Mouse (Mus musculus) G1E-ER4 (cell line): Measurements from ENCODE around the gene Gm20388. TPM values are rescaled to one million over a fixed set of nuclear protein-coding genes. Genes with fewer than 3 reads are reported as not detected.

ENCODE experiments used
- GATA1 ChIP-seq: IDR thresholded peaks from one replicate; pipeline ENCODE4 v1.8.0; 2012; ENCODE audit warnings: low read length, inconsistent platforms
- polyA plus RNA-seq: library from polyadenylated mRNA; stranded (reverse); fragments of >175 nt; gene quantifications from 2 replicates; pipeline ENCODE4 v1.2.3, GENCODE M21; 2012

Gene Gm20388
- polyA plus RNA-seq, 1 experiment: not detected

DNA sequence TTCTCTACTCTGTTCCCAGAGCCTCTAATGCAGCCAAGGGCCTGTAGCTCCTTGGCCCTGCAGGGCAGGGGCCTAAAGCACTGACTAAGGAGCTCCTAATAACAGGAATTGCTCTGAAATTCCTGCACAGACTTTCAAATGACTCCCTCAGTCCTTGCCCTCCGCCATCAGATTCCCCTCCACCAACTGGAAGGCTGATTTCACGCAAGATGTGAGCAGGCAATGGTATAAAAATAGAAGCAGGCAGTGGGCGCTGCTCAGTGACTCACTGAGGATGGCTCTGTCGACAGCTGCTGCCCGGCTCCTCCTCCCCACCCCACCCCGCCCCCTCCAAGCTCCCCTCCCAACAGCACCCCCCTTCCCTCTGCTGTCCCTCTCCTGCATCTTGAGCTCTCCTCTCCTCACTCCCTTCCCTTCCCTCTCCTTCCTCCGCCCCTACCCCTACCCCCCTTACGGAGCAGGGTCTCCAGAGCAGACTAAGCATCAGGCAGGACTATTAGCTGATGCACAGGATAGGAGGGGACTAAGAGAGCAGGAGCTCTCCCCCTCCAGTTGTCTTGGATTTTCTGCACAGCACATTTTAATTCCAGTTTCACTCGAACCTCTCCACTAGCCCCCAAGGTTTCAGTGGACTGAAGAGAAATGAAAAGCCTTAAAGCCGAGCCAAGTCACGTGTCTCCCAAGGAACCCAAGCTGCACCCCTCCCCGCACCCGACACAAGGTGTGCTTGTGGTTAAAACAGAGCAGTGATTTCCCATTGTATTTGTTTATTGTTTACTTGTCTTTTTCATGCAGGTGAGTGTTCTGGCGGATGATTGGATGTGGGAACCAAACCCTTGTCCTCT lies 3974.3 kb downstream of the Gm20388 start:
- no peak for TF ChIP-seq GATA1

DNA sequence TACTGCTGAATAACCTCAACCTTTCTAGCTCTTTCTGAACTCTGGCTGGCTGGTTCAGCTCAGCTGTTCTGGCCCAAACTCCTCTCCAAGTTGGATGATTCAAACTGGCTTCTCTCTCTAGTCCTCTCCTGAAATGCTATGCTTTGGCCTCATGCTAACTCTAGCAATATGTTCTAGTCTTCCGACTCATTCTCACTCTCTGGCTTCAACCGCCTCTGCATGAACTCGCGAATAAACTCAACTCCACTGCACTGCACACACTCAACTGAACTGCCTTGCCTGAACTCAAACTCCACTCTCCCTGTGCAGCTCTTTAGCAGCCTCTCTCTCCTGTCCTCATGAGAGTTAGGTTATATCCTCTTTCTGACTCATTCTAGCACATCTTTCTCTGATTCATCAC lies 3976.5 kb downstream of the Gm20388 start:
- no peak for TF ChIP-seq GATA1

GRCm38 (mm10) chr8:123887956-123888355 lies 3977.3 kb downstream of the Gm20388 start:
- no peak for TF ChIP-seq GATA1

DNA sequence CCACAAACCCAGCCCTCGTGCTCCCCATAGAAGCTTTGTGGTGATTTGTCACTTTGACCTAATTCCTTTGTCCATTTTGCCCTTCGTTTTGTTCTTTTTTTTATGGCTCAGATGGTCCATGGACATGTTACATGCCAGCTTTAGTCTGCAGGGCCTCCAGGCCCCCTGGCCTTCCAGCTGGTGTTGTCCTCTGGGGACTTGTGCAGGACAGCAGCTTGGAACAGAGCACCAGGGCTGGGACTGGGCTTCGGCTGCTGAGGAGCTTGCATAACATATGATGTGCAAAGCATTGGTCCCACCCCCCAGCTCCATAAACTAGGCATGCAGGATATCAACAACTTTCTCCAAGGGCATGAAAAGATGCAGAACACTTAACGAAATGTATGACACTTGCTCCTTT lies 3979.2 kb downstream of the Gm20388 start:
- TF ChIP-seq GATA1: no peak

DNA sequence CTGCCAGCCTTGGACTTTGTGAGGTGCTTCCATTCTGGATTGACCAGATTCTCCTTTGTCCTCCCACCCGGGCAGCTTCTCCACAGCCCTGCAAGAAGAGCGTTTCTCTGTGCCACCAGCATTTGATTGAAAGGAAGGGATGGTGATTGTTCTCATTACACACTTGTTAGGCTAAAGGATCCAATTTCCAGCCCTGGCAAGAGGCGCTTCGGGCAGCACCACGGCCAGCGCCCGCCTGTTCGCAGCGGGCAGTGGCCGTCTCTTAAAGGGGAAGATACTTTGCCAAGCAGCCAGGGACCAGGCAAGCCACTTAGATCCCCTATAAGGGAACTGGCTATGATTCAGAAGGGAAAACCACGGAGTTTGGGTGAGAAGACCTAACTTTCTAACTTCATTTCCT lies 3980.6 kb downstream of the Gm20388 start:
- TF ChIP-seq GATA1: no peak

GRCm38 (mm10) chr8:123891883-123892585 lies 3981.4 kb downstream of the Gm20388 start:
- TF ChIP-seq GATA1: no peak

GRCm38 (mm10) chr8:123892586-123893155 lies 3982.0 kb downstream of the Gm20388 start:
- TF ChIP-seq GATA1: no peak

- TF ChIP-seq GATA1: no peak
Measured at GRCm38 (mm10) chr8:123893413-123893812, 3982.8 kb downstream of the Gm20388 start.

GRCm38 (mm10) chr8:123894502-123895097 lies 3984.0 kb downstream of the Gm20388 start, which contains the start of gene Acta1:
Acta1 (minus strand) TSS chr8:123894751.
- TF ChIP-seq GATA1: no peak

- TF ChIP-seq GATA1: no peak
Measured at GRCm38 (mm10) chr8:123895230-123895629, 3984.6 kb downstream of the Gm20388 start.

- TF ChIP-seq GATA1: no peak
Measured at GRCm38 (mm10) chr8:123895680-123896365, 3985.2 kb downstream of the Gm20388 start.

DNA sequence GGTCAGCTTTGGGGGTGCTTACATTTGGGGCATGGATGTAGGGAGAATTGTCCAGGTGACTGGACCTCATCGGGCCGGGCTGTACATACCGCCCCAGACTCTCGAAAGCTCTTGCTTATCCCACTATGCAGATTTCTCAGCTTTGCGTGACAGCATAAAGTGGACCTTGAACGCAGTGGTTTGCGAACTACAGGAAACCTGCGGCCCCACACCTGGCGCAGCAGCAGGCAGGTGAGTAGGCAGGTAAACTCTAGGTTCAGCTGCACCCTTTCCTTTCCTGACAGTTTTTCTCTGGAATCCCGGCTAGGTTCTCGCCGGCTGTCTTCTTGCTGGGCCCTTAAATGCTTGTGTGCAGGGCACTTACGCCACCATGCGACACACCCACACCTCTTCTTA lies 3985.7 kb downstream of the Gm20388 start:
- TF ChIP-seq GATA1: no peak

- TF ChIP-seq GATA1: no peak
Measured at GRCm38 (mm10) chr8:123896774-123897173, 3986.1 kb downstream of the Gm20388 start.

DNA sequence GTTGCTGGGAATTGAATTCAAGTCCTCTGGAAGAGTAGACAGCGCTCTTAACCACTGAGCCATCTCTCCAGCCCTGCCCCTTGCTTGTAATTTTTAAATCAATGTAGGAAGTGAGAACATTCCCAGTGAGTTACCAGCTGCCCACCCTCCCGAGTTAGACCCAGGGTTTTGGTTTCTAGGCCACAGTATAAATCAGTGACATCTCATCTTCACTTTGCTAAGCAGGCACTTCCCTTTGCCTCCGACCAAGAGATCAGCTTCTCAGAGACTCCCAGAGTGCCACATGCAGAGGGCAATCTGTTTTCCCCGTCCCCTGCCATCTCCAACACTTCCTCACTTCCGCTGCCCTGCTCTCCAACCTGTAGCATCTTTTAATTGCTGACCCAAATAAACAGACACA lies 3987.9 kb downstream of the Gm20388 start:
- TF ChIP-seq GATA1: no peak

- no peak for TF ChIP-seq GATA1
Measured at GRCm38 (mm10) chr8:123899366-123899765, 3988.7 kb downstream of the Gm20388 start.
